Mouse (Mus musculus) v-Abl transformed pro-B cells (cell line): ENCODE results near the gene Gm14597.
"Not testable (repeated sequence)": the region's sequence is repeated elsewhere in the genome, so short reads cannot be mapped to it uniquely, and the experiment has no call there.

Experiments
- in situ Hi-C, 2 experiments: fragments of 400-800 bp; cut with MboI; formaldehyde crosslinking; loops; one replicate each; pipeline ENCODE4 v1.15.1; 2025; ENCODE audit not compliant: unreplicated experiment in 2 of 2

Gm14597 gene

DNA sequence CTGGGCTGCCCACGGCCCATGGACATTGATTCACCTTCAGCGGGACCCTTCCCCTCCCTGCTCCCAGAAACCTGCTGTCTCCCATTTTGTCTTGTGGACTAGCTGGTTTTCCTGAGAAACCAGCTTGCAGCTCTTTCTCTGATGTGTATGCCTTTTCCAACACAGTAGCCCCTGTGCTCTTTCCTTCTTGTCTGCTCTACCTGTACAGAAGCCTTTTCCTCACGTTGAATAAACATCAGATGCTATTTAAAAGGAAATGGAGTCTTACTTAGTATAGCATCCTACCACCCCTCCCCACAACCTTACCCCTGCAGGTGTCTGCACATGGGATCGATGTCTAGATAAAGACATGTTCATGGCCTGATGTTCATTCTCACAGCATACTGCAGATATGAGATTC lies at the start of gene Gm14597:
Gm14597 (minus strand) TSS at position 101 of the 400 bp plus-strand sequence.
- in situ Hi-C loops = not testable (repeated sequence)

DNA sequence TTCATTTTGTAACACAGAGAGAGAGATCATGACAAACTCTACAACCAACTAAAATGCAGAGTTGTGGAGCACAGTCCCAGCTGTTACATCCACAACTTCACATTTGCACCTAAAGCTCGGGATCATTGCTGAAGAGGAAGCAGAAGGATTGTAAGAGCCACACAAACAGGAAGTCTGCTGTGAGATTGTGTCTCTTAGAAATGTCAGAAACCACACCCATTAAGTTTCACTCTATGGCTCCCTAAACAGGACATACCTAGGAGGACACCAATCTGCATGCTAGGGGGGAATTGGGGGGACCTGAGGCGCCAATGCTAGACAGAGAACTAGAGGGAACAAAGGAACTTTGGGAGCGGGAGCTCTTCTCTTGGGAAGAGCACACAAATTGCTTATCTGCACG lies 44.1 kb upstream of the Gm14597 start:
- in situ Hi-C loops = not testable (repeated sequence)

DNA sequence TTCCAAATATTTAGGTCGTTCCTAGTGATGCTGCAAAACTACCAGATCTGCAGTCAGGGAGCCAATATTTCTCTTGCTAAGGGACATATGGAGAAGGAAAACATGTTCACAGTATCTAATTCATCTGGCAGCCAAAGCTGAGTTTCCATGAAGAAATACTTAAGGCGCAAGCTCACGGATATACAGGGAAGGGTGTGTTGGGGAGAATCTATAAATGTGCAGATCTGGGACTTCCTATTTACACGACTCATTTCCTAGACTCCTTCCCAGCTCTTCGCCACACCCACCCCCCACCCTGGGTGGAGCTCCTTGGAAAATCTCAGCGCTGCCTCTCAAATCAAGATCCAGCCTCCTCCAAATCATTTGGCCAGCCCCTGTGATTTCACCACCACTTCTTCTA lies 37.1 kb upstream of the Gm14597 start:
- in situ Hi-C loops = no loop called here

DNA sequence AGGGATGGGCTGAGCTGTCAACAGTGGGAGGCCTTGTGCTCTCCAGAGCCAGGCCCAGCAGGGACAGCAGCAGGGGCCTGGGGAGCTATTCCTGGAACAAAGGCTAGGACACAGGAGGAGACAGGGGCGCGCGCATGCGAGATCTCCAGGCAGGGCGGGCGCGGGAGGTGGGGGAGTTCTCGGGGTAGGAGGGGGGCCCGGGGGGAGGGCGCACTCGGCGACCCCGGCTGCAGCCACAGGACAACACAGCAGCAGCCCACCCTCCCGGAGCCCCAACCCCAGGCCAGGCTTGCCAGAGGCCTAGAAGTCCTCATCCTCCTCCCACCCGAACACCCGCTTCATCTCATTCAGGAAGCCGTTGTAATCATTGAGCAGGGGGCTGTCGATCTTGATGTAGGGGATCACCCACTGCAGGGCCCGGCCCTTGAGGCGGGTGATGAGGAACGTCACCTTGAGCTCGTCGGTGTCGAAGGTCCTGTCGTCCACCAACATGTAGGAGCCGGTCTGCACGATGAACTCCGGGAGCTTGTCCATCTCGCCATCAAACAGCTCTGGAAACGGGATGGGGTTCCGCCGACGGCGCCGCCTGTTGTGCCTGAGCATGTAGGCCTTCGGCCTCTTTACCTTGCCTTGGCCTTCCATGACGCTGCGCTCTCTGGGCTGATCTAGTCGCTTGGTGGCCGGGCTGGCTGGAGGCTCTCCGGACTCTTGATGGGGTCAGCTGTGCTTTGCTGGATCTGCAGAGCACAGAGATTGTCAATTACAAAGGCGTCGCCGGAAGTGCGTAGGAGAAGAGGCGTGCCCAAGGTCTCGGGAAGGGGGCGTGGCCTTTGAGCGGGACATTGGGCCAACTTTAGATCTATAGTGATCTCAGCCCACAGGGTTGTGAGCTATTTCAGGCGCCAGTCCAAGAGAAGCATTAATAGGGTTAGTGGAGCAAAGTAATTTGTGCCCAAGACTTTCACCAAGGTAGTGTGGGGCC lies 34.5 kb upstream of the Gm14597 start, which contains the start of gene Rtl8a:
Rtl8a (minus strand) TSS at position 703 of the 982 bp plus-strand sequence.
- in situ Hi-C loops = not testable (repeated sequence)

DNA sequence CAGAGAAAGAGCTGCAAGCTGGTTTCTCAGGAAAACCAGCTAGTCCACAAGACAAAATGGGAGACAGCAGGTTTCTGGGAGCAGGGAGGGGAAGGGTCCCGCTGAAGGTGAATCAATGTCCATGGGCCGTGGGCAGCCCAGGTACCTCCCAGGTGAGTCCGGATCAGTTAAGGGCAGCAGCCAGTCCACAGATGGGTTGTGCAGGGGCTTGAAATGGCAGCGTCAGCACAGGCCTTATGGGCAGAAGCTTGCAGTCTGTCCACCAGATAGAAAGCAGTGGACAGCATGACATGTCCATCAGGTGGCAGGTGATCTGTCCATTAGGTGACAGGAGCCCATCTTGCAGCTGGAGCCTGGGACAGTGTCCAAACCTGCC lies 33.8 kb upstream of the Gm14597 start:
- in situ Hi-C loops = not testable (repeated sequence)

DNA sequence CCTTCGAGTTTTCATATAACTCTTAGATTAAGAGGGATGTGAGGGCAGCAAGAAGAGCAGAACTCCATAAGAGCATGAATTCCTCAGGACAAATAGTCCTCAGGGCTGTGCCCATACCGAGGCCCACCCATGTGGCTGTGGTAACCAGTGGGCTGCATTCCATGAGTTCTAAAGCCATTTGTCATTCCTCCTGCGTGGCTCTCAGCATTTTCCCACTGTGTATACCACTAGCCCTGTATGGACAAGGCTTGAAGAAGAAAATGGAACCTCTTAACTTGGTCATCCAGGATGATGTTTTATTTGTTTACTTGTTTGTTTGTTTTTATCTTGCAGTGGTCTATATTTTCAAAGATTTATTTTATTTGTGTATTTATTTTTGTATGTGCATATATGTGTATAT lies 29.3 kb upstream of the Gm14597 start:
- in situ Hi-C loops = not testable (repeated sequence)

DNA sequence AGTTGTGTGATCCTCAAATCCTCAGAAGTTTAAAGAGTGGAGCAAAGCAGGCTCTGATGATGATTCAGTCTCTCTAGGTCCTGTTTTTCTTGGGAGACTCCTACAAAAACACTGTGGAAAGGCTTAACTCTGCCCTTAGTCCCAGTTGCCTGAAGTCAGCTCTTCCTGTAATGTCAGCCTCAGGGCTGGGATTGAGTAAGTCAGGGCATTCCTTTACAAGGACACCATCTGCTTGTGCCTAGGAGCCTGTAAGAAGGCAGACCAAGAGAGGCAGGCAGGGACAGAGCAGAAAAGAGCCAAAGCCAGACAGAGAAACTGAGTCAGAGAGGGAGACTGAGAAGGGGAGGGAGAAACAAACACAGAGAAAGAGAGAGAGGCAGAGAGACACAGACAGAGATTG lies 2.6 kb upstream of the Gm14597 start:
- in situ Hi-C loops = not testable (repeated sequence)

DNA sequence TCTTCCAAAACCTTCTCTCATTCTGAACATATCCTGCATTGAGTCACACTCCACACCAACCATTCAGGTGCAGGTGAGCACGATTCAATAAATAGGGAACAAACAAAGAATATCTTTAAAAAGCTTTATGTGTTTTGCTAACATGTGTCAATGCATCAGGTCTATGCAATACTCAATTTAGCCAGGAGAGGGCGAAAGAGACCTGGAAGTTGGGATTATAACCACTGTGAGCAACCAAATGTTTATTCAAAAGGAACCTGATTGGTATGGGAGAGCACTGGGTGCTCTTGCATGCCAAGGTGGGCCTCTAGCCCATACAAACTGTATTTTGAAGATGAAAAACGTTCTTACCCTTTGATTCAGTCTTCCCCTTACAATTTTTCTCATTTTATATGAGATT lies 1.8 kb upstream of the Gm14597 start:
- in situ Hi-C loops = no loop called here

DNA sequence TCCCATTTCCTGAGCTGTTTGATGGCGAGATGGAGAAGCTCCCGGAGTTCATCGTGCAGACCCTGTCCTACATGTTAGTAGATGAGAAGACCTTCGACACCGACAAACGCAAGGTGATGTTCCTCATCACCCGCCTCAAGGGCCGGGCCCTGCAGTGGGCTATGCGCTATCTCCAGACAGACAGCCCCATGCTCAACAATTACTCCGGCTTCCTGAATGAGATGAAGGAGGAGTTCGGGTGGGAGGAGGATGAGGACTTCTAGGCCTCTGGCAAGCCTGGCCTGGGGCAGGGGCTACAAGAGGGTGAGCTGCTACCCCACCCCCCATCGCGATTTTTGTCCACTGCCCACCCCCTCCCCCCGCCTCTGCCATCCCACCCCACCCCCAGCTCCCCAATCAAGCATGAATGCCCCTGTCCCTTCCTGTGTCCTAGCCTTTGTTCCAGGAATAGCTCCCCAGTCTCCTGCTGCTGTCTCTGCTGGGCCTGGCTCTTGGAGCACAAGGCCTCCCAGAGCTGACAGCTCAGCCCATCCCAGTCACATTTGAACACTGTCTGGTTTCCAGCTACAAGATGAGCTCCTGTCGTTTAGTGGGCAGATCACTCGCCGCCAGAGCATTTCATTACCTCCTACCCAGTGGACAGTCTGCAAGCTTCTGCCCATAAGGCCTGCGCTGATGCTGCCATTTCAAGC lies 511 bp downstream of the Gm14597 start:
- in situ Hi-C loops = no loop called here

DNA sequence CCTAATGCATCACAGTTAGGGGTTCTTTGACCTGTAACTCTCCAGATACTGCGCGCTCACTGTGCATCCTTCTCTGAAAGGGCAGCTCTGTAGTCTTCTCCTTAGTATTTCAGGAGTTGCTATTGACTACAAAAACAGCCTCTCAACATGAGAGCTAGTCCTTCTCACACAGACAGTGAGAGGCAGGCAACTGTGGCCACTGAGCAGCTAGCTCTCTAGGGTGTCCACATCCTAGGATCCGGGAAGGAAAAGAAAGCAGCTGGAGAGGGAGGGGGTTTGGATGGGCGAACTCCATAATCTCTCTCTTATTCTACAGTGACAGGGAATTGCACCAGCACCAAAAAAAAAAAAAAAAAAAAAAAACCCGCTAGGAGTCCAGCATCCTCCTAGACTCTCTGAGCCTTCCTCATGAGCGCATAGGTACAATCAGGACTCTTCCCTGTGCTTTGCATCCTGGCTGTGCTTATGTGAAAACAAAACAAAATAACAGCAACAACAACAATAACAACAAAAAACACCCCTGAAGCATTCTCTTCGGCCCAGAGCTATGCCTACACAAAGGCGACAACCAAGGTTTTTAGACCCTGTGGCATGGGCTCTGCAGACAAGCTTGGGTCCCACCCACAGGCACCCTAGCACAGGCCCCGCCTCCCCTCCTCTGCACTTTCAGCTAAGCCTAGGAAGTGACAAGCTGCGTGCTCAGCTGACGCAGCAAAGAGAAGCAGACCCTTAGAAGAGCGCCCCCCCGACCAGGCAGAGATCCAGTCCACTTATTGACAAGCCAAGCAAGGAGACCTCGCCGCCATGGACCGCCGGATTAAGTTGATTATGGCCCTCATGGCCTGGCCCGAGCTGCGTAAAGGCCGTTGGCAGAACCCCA lies 1.3 kb downstream of the Gm14597 start, which contains the start of gene Rtl8c:
Rtl8c (plus strand) TSS at position 791 of the 880 bp plus-strand sequence.
- in situ Hi-C loops = no loop called here

DNA sequence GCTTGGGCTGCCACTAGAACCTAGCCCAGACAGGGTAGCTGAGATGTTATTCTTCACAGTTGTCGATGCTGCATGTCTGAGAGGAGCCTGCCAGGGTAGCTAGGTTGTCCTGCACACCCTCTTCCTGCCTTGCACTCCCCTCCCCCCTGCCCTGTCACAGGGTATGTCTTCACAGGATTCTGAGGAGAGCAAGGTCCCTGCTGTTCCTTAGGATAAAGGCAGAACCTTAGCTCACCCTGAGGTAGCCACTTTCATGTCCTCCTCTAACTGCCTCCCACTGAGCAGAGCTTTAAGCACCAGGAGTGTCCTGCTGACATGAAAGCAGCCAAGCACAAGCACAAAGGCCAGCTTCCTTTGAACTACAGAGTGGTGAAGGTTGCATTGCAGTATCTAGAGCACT lies 2.6 kb downstream of the Gm14597 start:
- in situ Hi-C loops = not testable (repeated sequence)

DNA sequence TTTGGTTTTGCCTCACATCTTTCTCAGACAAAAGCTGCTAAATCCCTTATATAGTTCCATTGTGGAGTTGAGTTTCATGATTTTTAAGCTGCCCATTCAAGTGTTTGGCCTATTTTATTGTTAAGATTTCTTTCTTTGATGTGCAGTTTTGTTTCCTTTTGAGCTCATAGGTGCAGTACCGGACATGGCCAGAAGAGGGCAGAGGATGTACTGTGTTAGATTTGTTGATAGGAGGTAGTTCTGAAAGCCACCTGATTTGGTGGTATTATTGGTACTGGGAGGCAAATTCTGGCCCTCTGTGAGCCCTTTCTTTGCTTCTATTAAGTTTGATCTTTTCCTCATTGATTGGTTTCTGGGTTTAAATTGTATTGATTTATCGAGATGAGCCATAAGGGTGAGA lies 8.8 kb downstream of the Gm14597 start:
- in situ Hi-C loops = not testable (repeated sequence)

DNA sequence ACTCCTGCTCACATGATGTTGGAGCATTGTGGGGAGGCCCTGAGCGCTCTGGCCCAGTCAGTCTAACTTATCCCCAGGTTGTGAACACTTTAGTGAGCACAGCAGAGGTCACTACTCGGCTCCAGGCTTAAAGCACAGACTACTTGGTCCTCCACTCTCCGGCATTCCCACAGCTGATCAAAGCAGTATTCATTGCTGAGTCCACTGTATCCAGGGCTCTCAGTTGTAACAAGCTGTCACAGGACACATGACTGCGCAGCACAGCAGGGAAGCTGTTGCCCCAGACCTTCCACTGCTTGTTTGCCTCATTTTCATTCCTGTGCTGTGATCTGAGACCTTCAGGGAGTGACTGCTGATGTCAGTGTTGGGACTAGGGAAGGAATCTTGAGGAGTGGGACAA lies 25.4 kb downstream of the Gm14597 start:
- in situ Hi-C loops = not testable (repeated sequence)

DNA sequence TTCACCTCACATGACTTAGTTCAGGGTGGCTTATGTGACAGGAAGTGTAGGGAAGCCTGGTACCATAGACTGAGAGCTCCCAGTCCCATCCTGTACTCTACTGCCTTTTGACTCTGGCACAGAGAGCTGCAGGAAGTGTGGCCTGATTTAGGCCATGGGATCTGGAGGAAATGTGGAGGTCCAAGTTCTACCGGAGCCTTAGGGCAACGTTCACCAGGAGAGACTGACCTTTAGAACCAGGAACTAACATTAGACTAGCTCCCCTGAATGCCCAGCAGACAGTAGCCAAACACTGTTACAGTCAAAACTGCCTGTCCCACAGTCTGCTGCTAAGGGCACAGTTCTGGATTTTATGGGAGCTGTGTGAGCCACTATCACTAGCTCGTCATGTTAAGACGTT lies 27.4 kb downstream of the Gm14597 start:
- in situ Hi-C loops = not testable (repeated sequence)

DNA sequence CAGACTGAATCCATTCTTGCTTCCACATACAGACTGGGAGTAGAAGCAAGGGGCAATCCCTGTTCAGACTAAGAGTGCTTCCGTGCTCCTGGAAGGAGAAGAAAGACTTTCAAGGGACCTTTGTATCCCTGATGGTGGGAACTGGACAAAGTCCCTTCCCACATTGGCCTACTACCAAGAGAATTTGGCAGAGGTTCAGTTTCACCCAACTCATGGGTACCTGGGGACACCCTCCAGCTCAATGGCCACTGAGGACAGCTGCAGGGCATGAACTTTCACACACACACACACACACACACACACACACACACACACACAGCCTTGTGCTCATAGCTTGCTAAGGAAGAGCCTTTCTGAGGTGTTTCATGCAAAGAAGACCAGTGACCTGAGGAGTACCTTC lies 29.5 kb downstream of the Gm14597 start:
- in situ Hi-C loops = no loop called here
